Mouse (Mus musculus) thymus, postnatal 14 days (tissue): ENCODE results near the gene Klf14.

ENCODE experiments used
- DNase-seq: peaks from one replicate; pipeline ENCODE4 v3.0.0; 2021

Klf14 gene

GRCm38 (mm10) chr6:30958736-30959540, at the start of gene Klf14:
Gene Klf14, minus strand, starts transcription at chr6:30959078.
- DNase-seq: no peak

- DNase-seq: no peak
Measured at GRCm38 (mm10) chr6:31006111-31006600, 47.3 kb upstream of the Klf14 start.

GRCm38 (mm10) chr6:30986393-30986792, 27.5 kb upstream of the Klf14 start:
- DNase-seq: no peak

DNA sequence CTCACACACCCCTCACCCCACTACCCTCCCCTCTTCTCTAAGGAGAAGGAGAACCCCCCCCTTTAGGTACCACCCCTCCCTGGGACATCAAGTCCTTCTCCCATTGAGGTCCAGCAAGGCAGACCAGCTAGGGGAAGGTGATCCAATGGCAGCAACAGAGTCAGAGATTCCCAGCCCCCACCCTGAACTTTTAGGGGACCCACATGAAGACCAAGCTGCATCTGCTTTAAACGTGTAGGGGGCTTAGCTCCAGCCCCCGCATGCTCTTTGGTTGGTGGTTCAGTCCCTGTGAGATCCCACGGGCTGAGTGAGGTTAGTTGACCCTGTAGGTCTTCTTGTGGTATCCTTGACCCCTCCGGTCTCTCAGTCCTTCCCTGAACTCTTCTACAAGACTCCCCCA, 24.1 kb upstream of the Klf14 start:
- DNase-seq: no peak

- no peak for DNase-seq
Measured at GRCm38 (mm10) chr6:30982372-30982980, 23.6 kb upstream of the Klf14 start.

- no peak for DNase-seq
Measured at GRCm38 (mm10) chr6:30981351-30981750, 22.5 kb upstream of the Klf14 start.

DNA sequence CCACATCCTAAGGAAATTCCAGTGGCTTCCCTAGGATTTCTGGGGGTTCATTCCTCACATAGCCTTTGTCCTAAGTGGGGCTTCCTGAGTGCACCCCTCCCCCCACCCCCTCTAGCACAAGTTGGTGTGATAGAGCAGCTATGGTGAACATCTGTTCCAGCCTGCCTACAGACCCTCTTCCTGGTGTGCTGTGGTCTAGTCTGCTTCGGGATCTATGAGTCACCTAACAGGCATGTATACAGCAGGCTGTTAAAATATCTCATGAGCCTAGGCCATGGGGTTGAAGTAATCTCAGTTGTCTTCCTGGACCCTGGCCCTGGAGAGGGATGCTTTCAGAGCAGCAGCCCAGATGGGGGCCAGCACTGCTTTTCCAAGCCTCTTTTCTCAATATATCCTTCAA, 19.7 kb upstream of the Klf14 start:
- DNase-seq: no peak

DNA sequence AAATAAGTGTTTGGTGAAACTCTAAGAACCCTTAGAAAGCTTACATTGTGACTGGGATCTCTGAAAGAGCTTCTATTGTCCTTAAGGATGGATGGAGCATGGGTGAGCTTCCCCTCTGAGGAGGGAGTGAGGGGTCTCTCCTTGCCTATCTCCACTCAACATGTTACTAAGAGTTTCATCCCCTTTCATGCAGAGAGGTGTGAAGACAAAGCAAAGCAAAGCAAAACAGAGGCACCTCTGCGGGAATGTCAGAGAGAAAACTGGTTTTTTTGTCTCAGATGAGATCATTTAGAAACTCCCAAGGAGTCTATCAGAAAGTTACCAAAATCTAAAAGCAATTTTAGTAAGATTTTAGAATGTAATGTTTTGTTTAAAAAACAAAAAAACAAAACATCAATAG, 13.2 kb upstream of the Klf14 start:
- DNase-seq: no peak

- DNase-seq: peak; percentile 3
Measured at GRCm38 (mm10) chr6:30957784-30958735, 818 bp downstream of the Klf14 start.

DNA sequence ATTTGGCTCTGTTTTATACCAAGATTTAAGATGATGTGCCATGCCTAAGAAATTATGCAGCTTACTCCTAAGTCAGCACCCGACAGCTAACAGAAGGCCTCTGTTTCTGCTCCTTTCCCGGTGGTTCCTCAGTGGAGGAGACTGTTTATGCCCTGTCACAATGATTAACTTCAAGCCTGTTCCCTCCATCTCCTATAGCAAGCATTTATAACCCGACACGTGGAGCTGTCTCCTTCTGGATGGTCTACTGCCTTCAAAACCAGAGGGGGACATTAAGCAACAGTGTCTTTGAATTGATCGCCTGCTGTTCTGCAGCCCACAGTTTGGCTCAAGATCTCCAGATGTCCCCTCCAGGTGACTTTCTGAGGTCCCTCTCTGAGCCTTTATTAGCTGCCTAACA, 19.6 kb downstream of the Klf14 start:
- no peak for DNase-seq

DNA sequence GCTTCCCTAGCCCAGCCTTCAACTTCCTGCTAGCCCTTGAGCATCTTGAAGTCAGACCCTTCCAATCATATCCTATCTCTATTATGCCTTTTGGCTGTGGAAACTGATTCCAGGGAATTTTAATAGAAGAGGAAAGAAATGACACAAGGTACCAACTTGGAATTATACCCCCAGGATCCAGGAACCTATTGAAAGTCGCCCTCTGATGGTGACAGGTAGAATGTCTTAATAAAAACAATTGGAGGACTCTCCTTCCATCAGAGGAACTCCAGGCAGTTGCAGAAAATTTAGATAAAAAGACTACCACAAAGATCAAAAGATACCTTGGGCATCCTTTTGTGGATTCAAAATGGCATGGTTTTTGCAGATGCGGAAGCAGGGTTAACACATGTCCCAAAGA, 36.1 kb downstream of the Klf14 start:
- DNase-seq: no peak

DNA sequence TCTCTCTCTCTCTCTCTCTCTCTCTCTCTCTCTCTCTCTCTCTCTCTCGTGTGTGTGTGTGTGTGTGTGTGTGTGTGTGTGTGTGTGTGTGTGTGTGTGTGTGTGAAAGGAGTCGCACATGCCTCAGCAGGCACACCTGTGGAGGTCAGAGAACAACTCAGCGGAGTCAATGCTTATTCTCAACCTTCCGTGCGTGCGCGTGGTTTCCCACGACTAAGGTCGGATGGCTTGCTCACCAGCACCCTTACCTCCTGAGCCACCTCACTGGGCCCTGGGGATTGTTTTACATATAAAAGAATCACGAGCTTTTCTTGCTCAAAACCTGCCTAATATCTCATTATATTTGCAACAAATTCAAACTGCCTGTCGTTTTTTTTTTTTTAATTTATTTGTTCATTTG, 37.1 kb downstream of the Klf14 start:
- DNase-seq: no peak

- DNase-seq: no peak
Measured at GRCm38 (mm10) chr6:30920834-30921675, 37.8 kb downstream of the Klf14 start.

DNA sequence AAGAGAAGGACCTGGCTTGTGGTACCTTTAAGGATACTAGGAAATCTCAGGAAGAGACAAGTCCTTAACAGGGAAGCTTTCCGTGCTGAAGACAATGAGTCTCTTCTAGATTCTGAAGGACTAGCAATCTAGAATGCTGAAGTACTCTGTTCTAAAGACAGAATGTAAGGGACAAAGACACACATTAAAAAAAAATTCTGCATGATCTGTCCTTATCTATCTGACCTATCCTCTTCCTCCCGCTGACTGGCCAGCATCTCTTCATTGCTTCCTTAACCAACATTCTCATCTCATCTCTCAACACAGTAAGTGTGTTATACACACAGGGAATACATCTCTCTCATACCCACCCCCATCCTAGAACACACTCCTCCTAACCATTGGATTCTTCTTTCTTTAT, 43.4 kb downstream of the Klf14 start, which contains the start of gene Tsga13:
Gene Tsga13 (minus strand): TSS at position 101 of the 400 bp plus-strand sequence.
- no peak for DNase-seq

GRCm38 (mm10) chr6:30907970-30908369, 50.9 kb downstream of the Klf14 start:
- DNase-seq: no peak
